Mouse (Mus musculus): ENCODE data around the gene Gsx2.

Gsx2 gene

DNA sequence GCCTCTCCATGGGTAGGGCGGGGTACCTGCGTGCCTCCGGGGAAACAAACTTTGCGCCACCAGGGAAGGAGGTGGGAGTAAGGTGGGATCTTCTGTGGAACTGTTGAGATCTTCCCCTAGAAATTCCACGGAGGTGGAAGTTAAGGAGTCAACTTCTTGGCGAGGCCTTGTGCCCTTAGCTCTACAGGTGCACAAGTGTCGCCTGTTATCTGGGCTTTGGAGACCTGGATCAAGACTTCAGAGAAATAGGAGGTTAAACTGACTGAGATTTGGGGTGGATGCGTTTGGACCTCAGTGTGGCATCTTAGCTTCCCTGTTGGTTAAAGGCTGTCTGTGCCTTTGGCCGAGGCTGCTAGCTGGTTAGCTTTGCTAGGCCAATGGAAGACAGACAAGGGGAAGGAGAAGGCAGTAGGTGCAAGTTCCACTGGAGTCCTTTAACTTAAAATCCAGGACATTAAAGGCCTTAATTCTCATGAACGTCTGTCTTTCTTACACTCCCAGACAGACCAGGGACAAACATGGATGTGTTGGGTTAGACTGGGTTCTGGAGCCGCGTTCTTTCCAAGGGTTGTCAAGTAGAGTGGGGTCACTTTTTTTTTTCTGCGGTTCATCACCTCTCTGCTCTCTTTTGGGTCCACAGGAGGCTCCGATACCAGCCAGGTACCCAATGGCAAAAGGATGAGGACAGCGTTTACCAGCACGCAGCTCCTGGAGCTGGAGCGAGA is 1.1 kb downstream of the Gsx2 start:
- DNase-seq (ENCODE audit: low spot score in 2 of 2): no peak

DNA sequence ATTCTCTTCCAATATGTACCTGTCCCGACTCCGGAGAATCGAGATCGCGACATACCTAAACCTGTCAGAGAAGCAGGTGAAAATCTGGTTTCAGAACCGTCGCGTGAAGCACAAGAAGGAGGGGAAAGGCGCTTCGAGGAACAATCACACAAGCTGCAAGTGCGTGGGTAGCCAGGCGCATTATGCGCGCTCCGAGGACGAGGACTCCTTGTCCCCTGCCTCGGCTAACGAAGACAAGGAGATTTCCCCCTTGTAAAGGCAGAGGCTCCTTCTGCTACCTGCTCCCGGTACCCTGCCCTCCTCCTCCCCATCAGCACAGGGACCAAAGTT is 1.6 kb downstream of the Gsx2 start:
- no peak for DNase-seq (ENCODE audit: low spot score in 2 of 2)

DNA sequence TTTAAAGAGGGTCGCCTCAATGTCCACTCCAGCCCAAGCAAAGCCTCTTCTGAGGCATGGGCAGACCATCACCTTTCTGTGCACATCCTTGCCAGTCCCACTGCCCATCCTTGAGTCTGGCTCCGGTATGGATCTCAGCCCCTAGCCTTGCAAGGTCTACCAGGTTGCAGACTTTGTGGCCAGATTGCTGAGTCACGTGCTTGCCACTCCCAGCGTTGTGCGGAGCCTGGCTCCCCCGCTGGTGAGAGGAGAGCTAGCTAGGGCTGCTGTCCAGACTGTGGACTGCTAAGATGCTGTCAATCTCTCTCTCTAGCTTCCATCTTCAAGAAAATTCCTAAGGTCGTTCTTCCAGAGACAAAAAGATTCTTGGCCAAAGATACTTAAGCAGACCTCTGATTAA is 4.2 kb downstream of the Gsx2 start:
- DNase-seq (ENCODE audit: low spot score in 2 of 2): no peak

DNA sequence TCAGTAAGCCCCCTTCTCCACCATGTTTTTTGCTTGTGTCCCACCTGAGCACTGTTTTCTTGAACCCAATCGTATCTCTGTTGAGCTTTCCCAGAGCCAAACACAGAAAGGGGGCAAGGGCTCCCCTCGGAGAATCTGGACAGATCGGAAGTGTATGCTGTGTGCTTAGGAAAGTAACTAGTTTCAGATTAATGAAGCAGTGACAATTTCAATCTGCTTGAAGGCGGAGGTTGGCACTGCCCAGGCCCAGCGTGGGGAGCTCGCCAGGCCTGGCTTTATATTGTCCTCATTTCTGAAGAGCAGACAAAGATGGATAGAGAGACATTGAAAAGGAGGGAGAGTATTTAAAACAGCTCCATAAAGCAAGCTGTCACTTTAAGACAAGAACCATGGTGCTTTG is 7.0 kb downstream of the Gsx2 start:
- no peak for DNase-seq (ENCODE audit: low spot score in 2 of 2)

DNA sequence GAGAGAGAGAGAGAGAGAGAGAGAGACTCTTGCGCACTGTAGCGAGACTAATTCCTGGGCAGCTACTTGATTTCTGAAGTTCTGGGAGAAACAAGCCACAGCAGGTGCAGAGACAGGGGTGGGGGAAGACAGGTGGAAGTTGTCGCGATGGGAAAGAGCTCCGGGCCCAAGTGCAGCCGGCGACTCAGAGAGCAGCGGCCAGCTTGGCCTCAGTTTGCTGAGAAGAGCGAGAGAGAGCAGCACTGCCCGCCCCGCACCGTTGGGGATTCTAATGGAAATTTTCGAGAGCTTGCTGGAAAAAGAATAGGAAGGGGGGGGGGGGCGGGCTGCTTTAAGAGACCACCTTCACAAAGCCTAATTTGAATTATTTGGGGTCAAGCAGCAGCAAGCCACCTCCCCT is 7.7 kb downstream of the Gsx2 start:
- DNase-seq (ENCODE audit: low spot score in 2 of 2): no peak

DNA sequence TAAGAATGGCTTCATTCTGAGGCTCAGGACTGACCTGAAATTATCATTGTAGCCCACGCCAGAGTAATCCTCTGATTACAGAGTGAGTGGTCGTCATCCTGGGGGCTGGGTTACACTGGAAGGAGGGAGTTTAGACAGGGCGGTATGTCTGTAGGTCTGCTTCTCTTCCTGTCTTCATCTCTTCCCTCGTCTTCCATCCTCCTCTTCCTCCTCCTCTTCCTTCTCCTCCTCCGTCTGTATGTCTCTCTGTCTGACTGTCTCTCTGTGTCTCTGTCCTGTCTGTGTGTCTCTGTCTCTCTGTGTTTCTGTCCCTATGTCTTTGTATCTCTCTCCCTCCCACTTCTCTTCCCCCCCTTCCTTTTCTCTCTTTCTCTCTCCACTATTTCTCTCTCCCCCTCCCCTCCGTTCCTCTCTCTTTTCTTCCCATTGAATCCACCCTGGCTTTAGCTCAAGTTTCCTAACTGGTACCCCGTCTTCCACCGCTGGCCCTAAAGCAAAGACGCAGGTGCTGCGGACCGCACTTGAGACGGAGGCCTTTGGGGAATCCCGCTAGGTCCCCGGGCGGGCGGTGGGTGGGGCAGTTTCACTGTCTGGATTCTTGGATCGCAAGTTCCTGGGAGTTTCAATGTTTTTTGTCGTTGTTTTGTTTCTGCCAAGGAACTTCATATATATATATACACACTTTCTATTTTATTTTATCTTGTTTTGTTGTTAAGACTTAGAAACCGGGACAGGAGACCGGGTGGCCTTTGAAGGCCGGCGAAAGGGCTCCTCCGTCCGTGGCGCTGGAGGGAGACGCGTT is 8.4 kb downstream of the Gsx2 start:
- DNase-seq (ENCODE audit: low spot score in 2 of 2): no peak

DNA sequence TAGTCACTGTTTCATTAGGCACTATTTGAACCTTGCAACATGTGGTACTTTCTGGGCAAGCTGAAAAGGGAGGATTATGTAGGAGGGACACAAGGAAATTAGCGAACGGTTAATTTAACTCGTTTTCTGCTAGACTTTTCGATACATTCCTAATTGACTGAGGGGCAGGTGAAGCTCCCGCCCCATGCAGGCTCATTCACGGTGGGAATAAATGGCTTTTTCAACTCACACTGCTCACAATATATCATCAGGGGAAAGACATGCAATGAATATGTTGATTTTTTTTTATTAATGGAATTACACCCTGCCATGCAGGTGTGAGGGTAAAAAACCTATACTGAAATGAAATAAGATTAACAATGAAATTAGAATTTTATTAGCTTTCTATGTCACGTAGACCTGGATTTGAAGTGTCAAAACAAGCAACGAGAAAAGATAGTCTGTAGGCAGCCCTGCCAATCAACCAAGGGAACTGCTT is 9.0 kb downstream of the Gsx2 start:
- no peak for DNase-seq (ENCODE audit: low spot score in 2 of 2)

DNA sequence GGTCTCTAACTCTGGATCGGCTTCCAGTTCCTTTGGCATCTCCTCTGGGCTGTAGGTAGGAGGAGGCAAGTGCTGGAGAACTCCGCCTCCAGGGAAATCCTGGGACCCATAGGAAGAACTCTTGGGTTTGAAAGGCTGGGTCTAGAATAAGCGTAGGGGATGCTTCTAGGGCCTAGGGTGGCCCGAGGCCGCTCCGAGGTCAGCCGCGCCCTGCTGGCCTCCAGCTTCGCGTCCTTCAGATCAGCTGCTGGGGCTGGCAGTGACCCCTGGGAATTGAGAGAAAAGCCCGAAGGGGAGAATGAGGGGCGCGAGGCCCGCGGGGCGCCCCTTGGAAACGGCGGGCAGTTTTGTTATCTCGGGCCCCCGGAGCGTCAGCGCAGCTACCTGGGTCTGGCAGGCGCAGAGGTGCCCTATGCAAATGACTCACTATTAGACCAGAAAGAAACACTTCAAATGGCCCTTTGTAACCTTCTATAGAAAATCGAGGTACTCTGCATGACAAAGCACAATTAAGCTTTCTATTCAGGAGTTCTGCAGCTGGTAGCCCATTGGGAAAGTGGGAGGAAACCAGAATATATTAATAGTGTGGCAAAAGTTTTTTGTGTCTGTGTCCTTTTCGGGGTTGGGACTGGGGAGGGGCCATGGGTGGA is 9.6 kb downstream of the Gsx2 start:
- DNase-seq (ENCODE audit: low spot score in 2 of 2): no peak

DNA sequence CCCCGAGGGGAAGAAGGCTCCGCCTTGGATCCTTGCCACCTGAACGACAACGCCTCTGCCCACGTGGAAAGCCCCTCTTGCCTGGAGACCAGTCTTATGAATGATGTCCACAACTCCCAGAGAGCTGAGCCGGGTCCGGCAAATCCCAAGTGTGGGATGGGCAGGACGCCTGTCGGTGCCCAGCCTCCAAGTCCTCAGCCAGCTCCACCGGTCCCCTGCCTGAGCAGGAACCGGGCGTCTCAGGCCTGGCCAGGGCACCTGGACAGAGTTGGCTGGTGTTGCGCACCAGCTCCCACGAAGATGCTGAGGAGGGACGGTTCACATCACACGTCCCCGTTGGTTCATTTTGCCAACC is 10.1 kb downstream of the Gsx2 start:
- no peak for DNase-seq (ENCODE audit: low spot score in 2 of 2)

DNA sequence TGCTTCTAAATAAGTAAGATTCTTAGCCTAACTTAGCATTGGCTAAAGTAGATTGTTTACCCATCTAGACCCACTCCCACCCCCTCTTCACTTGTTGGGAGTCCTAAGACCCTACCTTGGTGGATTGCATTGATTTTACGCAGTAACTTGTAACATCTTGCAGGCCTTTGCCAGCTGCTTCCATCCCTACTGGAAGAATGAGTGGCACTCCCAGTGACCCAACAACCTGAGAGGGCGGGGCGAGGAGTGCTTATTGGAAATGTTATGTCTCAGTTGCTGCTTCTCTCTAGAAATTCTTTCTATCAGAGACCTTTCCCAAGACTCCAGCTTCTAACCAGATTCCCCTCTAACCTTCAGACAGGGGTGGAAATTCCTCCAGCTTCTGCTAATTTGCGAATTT is 10.5 kb downstream of the Gsx2 start:
- no peak for DNase-seq (ENCODE audit: low spot score in 2 of 2)

DNA sequence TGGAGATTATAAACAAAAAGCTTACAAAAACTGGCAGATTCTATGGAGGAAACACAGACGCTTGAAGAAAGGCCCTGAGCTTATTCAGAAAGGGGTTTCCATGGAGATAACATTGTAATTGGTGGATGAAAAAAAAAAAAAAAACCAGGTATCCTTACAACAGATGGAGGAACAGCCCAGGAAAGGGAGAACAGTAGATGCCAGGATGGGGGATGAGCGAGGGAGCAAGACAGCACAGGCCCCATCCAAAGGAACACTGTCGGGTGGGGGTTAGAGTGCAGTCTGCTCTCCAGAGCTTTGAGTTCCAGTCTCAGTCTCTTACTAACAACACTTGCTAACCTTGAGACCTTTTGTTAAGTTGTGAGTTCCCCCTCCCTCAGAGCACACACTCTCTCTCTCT is 31.1 kb downstream of the Gsx2 start:
- DNase-seq (ENCODE audit: low spot score in 2 of 2): no peak

DNA sequence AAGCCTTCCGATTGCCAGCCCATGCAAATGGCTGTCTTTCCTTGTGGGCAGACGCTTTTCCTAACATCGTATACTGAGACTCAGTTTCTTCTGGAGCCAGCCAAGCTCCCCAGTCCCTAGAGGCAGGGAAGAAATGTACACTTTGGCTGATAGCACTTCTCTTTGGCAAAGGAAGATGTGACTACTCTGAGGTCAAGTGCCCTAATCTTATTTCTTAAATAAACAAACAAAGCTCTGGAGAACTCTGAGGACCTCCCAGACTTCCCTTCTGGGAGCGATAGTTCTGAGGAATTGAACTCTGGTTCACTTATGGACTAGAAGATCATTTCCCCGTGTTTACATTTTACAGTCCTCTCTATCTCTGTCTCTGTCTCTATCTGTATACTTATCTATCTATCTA is 34.0 kb downstream of the Gsx2 start:
- no peak for DNase-seq (ENCODE audit: low spot score in 2 of 2)

DNA sequence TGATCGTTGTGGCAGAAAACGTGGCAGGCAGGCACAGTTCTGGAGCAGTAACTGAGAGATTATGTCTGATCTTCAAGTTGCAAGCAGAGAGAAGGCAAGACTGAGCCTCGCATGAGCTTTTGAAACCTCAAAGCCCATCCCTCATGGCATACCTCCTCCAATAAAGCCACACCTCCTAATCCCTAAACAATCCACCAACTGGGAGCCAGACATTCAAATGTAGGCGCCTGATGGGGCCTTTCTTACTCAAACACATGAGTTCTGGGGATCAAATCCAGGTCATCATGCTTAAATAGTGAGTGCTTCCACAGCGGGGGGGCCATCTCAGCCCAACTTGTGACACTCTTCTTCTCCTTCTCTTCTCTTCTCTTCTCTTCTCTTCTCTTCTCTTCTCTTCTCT is 36.4 kb downstream of the Gsx2 start:
- no peak for DNase-seq (ENCODE audit: low spot score in 2 of 2)

DNA sequence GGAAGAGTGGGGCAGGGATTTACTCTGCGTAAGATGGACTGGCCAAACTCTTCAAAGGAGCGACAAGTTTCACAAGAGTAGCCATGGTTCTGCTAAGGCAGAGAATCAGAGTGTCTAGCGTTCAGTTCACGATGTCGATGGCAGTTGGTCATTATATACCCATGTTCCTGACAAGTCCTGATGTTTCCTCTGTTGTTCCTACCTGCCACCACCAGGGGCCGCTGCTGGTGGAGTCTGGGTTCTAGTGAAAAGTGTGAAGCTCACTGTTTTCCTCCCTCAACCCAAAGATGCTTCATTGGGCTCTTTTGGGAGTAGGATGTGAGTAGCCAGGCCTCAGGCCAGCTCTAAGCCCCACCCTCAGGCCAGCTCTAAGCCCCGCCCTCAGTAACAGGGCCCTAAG is 43.4 kb downstream of the Gsx2 start:
- DNase-seq (ENCODE audit: low spot score in 2 of 2): peak; percentile 21 to 73

DNA sequence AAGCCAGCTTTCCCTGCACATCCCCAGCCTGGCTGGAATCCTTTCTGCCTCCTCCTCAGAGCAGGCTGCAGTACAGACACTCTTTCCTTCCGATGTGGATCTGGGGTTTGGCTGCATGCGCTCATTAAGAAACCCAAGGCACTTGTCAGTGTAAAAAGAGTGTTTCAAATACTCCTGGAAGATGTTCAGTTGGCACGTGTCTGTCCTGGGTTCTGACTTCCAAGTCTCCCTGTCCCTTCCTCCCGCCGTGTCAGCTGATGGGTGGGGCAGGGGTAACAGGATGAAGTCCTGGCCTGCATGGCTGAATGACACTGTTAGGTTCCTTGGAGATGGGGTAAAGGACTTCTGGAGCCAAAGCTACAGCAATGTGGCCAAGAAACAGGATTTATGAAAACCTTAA is 46.2 kb downstream of the Gsx2 start:
- DNase-seq (ENCODE audit: low spot score in 2 of 2): no peak

Data from spleen, postnatal 4 days (tissue).